Mouse (Mus musculus) embryonic facial prominence, embryonic 14.5 days (tissue): ENCODE measurements around the gene Flii. TPM values are rescaled to one million over a fixed set of nuclear protein-coding genes. Genes with fewer than 3 reads are reported as not detected.

ENCODE experiments used
- ATAC-seq: fragments of 200-750 bp; cut with Nextera tagmentation; 2 replicates; pipeline ENCODE4 v1.8.0; 2017; ENCODE audit warnings: low read depth, moderate number of reproducible peaks, moderate TSS enrichment
- DNase-seq: peaks from one replicate; pipeline ENCODE4 v3.0.0-alpha.2; 2015; ENCODE audit warnings: low spot score
- H3K27ac ChIP-seq: fragments of 300-500 bp; sonication (generic); replicated peaks from 2 replicates; pipeline ENCODE4 v1.5.1; 2014; ENCODE audit warnings: low read depth, mild to moderate bottlenecking, low read length, moderate library complexity
- H3K27me3 ChIP-seq: fragments of 300-500 bp; sonication (generic); replicated peaks from 2 replicates; pipeline ENCODE4 v1.6.1; 2014; ENCODE audit warnings: low read length; ENCODE audit not compliant: control insufficient read depth, insufficient read depth
- H3K36me3 ChIP-seq: fragments of 300-500 bp; sonication (generic); 2 replicates; pipeline ENCODE4 v1.6.1; 2014; ENCODE audit warnings: low read length, mixed read lengths; ENCODE audit not compliant: control insufficient read depth, insufficient read depth
- H3K4me1 ChIP-seq: fragments of 300-500 bp; sonication (generic); 2 replicates; pipeline ENCODE4 v1.6.1; 2014; ENCODE audit warnings: antibody characterized with exemption, low read length; ENCODE audit not compliant: control insufficient read depth, insufficient read depth
- H3K4me2 ChIP-seq: fragments of 300-500 bp; sonication (generic); 2 replicates; pipeline ENCODE4 v1.6.1; 2014; ENCODE audit warnings: low read depth, mild to moderate bottlenecking, low read length, moderate library complexity, mixed read lengths
- H3K4me3 ChIP-seq: fragments of 300-500 bp; sonication (generic); 2 replicates; pipeline ENCODE4 v1.5.1; 2014; ENCODE audit warnings: low read depth, mild to moderate bottlenecking, low read length
- H3K9ac ChIP-seq: fragments of 300-500 bp; sonication (generic); 2 replicates; pipeline ENCODE4 v1.6.1; 2014; ENCODE audit warnings: low read depth, mild to moderate bottlenecking, low read length, moderate library complexity, mixed read lengths
- H3K9me3 ChIP-seq: fragments of 300-500 bp; sonication (generic); 2 replicates; pipeline ENCODE4 v1.6.1; 2016; ENCODE audit warnings: low read length; ENCODE audit not compliant: control insufficient read depth
- WGBS: fragments of 180-500 bp; shearing (Covaris S2); extraction: QIAGEN DNeasy Blood & Tissue Kit; methylation state at CpG from one replicate; pipeline ENCODE4 v1.1.7; 2014; 5-methylcytosine and 5-hydroxymethylcytosine counted together
- polyA plus RNA-seq: library from polyadenylated mRNA; unstranded; fragments of >200 nt; fragmentation: Nextera tagmentation; extraction: Ambion mirVana; gene quantifications from 2 replicates; pipeline ENCODE4 v1.2.1, GENCODE M21; 2014

Gene Flii
- polyA plus RNA-seq, 1 experiment from 2014 or later = 76.1 TPM

- H3K36me3 ChIP-seq = peaks cover 38% of the 10 kb centered on the region
- peaks cover 19% of the 10 kb centered on the region for H3K4me1 ChIP-seq
- no peak overlapping the region for H3K27ac ChIP-seq
- H3K4me2 ChIP-seq = no peak overlapping the region
- no peak overlapping the region for H3K9ac ChIP-seq
- ATAC-seq (no peak), DNase-seq (no peak)
- H3K27me3 ChIP-seq = no peaks in the 10 kb centered on the region
- no peaks in the 10 kb centered on the region for H3K9me3 ChIP-seq
- WGBS = 87% methylated on average over 7 of the region's 9 CpGs
- H3K4me3 ChIP-seq = no peak overlapping the region
Observed at GRCm38 (mm10) chr11:60730169-60730568, 3.1 kb upstream of the Flii start.

- H3K27me3 ChIP-seq = no peaks in the 10 kb centered on the region
- peak overlapping the region; percentile 70; the same call in 1 of the 2 replicates for H3K4me3 ChIP-seq
- H3K4me2 ChIP-seq = peak overlapping the region; percentile 82
- 71% methylated on average over 6 of the region's 6 CpGs for WGBS
- no peak overlapping the region for H3K27ac ChIP-seq
- peaks cover 42% of the 10 kb centered on the region for H3K36me3 ChIP-seq
- DNase-seq (no peak), ATAC-seq (no peak)
- H3K9me3 ChIP-seq = no peaks in the 10 kb centered on the region
- H3K4me1 ChIP-seq = peaks cover 19% of the 10 kb centered on the region
- peak overlapping the region; percentile 77; the same call in 1 of the 2 replicates for H3K9ac ChIP-seq
Observed at GRCm38 (mm10) chr11:60729217-60729641, 2.2 kb upstream of the Flii start.

DNA sequence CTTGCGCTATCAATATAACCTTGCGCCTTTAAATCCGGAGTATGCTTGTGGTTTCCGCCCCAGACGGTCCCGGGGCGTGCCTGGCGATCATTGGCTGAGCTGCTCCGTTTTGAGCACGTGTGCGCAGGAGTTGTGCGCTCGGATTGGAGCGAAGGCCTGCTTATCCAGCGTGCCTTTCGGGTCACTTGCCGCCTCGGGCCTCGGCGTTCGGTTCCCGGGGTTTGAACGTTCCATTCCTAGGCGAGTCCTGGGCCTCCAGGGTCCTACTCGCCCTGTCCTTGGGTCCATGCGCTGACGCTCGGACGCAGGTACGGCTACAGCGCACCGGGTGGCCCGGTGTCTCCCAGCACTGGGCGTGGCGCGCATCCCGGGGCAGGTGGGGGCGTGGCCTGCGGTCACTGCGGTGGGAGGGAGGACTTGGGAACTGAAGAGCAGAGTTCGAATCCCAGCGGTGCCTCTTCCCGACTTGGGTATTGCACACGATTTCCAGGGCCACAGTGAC, 1.2 kb upstream of the Flii start, which contains the start of gene Mief2:
Gene Mief2 (plus strand): TSS at position 139 of the 502 bp plus-strand sequence.
- DNase-seq (peak; percentile 98), ATAC-seq (peak; percentile 95)
- Histone ChIP-seq H3K9ac (peak within 1 kb of the TSS; percentile 87), H3K27me3 (no peaks in the 10 kb centered on the region), H3K4me3 (peak within 1 kb of the TSS; percentile 70), H3K9me3 (no peaks in the 10 kb centered on the region), H3K4me2 (peak within 1 kb of the TSS; percentile 82), H3K27ac (peak within 1 kb of the TSS; percentile 85), H3K36me3 (peaks cover 42% of the 10 kb centered on the region), H3K4me1 (peaks cover 19% of the 10 kb centered on the region)
- under 1% methylated on average over 44 of the region's 44 CpGs for WGBS

GRCm38 (mm10) chr11:60727392-60728140, 503 bp upstream of the Flii start:
- ATAC-seq (no peak), DNase-seq (peak; percentile 22)
- Histone ChIP-seq H3K4me2 (peak overlapping the region; percentile 82), H3K9me3 (no peaks in the 10 kb centered on the region), H3K4me3 (peak overlapping the region; percentile 70), H3K36me3 (peaks cover 41% of the 10 kb centered on the region), H3K27me3 (no peaks in the 10 kb centered on the region), H3K9ac (peak overlapping the region; percentile 87), H3K4me1 (peaks cover 19% of the 10 kb centered on the region), H3K27ac (peak overlapping the region; percentile 85)
- 3% methylated on average over 12 of the region's 12 CpGs for WGBS

GRCm38 (mm10) chr11:60719263-60719662, 7.8 kb downstream of the Flii start:
- H3K9me3 ChIP-seq = no peaks in the 10 kb centered on the region
- no peak for DNase-seq
- H3K4me3 ChIP-seq = no peak overlapping the region
- no peak for ATAC-seq
- WGBS = 89% methylated on average over 5 of the region's 5 CpGs
- no peaks in the 10 kb centered on the region for H3K27me3 ChIP-seq
- peaks cover 99% of the 10 kb centered on the region for H3K36me3 ChIP-seq
- H3K4me1 ChIP-seq = no peaks in the 10 kb centered on the region
- no peak overlapping the region for H3K9ac ChIP-seq
- H3K27ac ChIP-seq = no peak overlapping the region
- no peak overlapping the region for H3K4me2 ChIP-seq

DNA sequence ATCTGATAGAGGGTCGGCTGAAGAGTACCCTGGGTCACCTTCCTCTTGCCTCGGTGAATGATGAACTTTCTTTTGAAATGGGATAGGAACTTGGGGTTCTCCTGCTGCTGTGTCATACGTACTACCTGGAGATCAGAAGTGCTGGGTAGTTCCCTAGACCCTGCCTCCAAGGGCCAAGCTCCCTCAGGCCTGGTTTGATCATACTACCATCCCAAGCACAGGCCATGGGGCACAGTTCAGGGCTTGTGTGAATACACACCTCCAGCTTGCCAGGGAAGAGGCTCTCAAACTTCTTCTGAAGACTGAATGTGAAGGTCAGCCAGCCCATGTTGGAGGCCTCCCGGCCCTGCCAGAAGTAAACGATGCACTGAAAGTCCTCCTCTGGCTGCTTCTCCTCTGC, 11.2 kb downstream of the Flii start:
- Histone ChIP-seq H3K4me1 (no peaks in the 10 kb centered on the region), H3K27me3 (no peaks in the 10 kb centered on the region), H3K4me2 (no peak overlapping the region), H3K36me3 (peaks cover 100% of the 10 kb centered on the region), H3K9ac (no peak overlapping the region), H3K4me3 (no peak overlapping the region), H3K9me3 (no peaks in the 10 kb centered on the region), H3K27ac (no peak overlapping the region)
- DNase-seq = no peak
- no peak for ATAC-seq
- 87% methylated on average over 5 of the region's 5 CpGs for WGBS

GRCm38 (mm10) chr11:60712639-60713255, 14.3 kb downstream of the Flii start:
- Histone ChIP-seq H3K27ac (no peak overlapping the region), H3K4me3 (no peak overlapping the region), H3K9ac (no peak overlapping the region), H3K4me1 (no peaks in the 10 kb centered on the region), H3K9me3 (no peaks in the 10 kb centered on the region), H3K4me2 (no peak overlapping the region), H3K27me3 (no peaks in the 10 kb centered on the region), H3K36me3 (peaks cover 99% of the 10 kb centered on the region)
- ATAC-seq (no peak), DNase-seq (no peak)
- 93% methylated on average over 13 of the region's 13 CpGs for WGBS

GRCm38 (mm10) chr11:60712040-60712439, 15.0 kb downstream of the Flii start:
- no peak for DNase-seq
- no peaks in the 10 kb centered on the region for H3K9me3 ChIP-seq
- no peak for ATAC-seq
- H3K4me1 ChIP-seq = no peaks in the 10 kb centered on the region
- H3K9ac ChIP-seq = no peak overlapping the region
- no peak overlapping the region for H3K4me3 ChIP-seq
- H3K27me3 ChIP-seq = no peaks in the 10 kb centered on the region
- WGBS = 90% methylated on average over 18 of the region's 18 CpGs
- peaks cover 99% of the 10 kb centered on the region for H3K36me3 ChIP-seq
- H3K27ac ChIP-seq = no peak overlapping the region
- H3K4me2 ChIP-seq = no peak overlapping the region
